Mouse (Mus musculus) urinary bladder, postnatal 4 days (tissue): ENCODE measurements around the gene Kdm2b.

ENCODE experiments used
- DNase-seq, 2 experiments: peaks; one replicate each; pipeline ENCODE4 v3.0.0; 2021 to 2022; ENCODE audit warnings: low spot score in 2 of 2

Gene Kdm2b

DNA sequence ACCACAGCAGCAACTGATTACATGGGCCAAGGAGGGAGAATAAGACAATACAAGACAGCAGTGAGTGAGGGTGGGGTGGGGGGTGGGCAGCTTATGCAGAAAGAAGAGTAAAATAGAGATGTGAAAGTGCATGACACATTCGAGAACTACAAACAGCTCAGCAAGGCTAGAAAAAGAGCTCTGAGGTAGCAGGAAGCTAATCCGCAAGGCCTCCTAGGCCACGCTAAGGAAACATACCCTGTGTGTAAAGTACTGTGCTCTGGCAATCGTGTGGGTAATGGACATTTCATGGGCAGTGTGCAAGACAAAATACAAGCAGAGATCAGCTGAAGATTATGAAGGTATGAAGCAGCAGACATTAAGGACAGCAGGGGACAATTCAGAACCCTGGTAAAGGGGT lies 94.8 kb downstream of the Kdm2b start:
- DNase-seq = no peak

DNA sequence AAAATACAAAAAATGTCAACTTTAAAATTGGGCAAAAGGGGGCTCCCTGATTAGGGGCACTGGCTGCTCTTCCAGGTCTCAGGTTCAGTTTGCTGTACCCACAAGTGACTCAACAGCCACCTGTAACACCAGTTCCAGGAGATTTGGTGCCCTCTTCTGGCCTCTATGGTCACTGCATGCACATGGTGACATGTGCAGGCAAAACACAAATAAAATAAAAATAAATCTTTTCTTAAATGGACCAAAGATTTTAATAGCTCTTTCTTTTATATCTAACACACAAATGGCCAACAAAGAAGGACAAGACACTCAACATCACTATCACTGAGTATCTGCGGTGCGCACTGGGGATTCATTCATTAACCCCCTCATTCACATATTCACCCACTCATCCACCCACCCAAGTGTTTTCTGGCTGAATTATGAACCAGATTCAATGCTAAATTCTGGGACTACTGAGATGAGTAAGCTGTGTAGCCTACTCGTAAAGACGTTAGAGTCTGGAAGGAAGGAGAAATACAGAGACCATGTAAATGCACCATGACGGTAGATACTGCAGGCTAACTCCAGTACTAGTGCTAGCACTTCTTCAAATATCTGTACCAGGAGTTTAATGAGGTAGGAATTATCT lies 95.5 kb downstream of the Kdm2b start:
- no peak for DNase-seq

DNA sequence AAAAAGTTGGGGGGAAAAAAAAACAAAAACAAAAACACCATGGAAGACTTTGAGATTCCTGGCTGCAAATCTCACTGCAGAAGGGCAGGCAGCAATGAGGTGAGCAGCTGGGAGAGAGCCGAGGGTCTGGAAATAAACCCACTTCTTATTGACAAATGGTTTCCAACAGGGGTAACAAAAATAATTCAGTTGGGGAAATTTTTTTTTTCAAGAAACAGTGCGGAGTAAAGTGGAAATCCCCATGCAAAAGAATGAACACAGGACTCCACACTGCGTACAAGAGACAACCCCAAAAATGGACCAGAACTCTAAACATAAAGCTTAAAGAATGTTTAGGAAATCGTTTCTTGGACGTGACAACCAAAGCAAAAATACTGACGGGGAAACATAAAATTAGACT lies 96.4 kb downstream of the Kdm2b start:
- no peak for DNase-seq

DNA sequence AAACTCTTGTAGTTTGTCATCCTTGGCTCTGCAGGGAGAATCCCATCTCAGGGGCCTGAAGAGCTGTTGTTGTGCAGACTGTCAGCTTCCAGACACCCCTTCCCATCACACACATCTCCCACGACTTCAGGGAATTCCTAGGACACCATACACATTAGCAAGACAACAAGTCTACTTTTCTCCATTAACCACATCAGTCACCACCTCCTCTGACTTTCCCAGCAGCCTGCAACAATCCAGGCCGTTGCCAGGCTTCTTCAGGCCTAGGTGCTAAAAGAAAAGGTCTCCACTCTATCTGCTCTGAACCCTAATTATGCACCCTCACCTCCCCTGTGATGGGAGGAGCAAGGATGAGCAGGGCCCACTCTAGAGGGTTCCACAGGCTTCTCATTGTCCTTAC lies 99.2 kb downstream of the Kdm2b start:
- DNase-seq = no peak

DNA sequence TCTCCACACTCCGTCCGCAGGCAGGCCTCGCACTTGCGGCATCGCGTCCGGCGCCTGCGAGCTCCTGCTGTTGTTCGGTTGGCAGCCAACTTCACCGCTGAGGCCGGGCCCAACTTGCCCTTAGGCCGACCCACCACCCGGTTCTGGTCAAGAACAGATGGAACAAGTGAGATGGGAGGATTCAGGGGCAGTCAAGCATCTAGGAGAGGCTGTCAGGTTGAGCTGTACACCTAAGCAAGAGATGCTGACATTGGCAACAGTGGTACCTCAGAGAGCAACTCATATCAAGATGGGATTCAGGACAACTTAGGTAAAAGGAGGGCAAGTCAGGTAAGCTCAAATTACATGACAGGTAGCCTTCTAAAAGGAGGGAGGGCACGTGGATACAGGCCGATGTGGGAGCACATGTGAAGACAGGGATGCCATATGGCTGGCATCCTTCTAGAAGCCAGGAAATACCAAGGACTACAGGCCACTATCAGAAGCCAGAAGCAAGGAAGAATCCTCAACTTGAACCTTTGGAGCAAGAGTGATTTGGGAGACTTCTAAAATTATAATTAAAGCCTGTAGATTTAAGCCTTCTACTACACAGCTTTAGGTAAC lies 100.9 kb downstream of the Kdm2b start:
- DNase-seq = no peak

DNA sequence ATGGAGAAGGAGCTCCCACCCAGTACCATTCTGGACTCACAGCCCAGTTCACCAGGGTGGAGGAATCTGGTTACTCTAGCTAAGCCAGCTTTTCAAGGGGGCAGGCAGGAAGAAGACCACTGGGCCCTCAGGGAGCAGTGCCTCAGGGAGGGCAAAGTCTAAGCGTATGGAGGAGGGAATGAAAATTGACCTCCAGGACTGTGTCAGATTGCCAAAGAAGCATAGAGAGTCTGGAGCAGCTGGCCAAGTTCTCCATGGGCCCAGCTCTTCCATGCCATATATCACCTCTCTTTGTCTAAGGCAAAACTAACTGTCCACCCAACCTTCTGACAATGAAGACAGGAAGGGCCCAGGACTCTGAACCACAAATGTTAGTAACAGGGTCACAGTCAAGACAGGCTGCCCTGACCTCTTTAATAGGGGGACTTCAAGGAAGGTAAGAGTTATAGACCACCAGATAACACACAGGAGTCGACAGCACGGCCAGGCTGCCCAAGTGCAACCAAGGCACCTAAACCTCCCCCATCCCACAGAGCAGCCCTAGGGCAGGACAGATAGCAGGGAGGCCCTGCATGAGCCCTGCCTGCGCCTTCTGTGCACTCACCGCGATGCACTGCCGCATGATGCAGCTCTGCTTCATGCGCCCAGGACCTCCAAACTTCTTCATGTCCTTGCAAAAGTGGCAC lies 101.6 kb downstream of the Kdm2b start:
- DNase-seq = no peak

DNA sequence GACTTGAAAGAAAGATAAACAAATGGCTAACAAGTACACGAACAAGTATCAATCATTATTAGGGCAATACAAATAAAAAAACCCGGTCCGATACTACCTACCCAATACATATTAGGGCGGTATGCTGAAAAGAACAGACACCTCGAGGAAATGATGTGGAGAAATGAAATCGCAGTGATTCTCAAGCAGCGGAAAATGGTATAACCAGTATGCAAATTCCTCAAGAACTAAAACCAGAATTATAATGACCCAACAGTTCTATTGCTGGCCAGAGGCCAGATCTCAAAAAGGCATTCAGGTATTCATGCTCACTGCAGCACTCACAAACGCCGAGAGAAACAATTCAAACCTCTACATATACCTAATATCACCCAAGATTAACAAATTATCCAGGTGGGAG lies 102.6 kb downstream of the Kdm2b start:
- no peak for DNase-seq

DNA sequence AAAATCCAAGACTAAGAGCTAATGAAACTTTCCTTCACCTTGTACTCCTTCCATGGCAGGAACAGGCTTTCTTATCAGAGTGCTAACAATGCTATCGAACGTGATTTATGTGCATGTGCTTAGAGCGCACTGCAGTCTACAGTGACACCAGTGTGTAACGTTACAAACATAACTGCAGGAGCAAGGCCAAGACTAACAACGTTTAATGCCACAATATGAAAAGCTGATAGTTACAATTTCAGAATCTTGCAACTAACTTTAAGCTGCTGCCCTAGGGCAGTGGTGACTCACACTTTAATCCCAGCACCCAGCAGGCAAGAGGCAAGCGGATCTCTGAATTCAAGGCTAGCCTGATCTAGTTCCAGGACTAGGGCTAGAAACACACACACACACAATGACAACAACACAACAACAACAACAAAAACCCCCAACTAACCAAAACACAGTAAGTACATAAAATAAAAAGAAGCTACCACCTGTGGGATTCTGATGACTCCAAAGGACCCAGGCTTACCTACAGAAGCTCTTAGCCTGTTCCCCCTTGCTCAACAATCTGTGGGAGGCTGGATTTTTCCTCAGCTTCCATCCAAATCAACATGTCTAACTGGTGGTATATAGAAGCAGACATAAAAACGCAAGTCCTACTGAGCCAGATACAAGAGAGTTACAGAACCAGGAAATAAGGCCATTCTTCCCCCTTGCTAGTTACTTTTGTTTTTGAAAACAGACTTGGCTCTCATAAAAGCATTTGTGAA lies 104.9 kb downstream of the Kdm2b start:
- no peak for DNase-seq

DNA sequence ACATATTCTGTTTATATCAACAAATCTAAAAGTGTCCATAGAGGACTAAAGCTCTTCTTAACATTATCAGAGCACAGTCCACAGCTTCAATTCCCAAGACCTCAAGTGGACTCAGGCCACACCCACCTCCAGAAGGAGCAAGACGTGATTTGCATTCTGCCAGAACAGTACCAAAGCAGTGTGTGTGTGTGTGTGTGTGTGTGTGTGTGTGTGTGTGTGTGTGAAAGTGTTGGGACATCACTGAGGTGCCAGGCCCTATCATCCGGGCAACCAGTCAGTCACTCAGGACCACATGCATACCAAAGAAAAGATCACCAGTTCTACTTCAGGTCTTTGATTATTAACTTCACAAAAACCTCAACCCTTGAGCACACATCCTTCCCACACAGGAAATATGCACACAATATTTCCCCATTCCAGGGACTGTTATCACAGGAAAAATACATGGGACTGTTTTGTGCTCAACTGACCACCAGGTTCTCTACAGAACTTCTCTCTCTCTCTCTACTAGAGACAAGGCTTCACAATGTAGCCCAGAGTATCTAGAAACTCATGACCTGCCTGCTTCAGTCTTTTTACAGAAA lies 105.9 kb downstream of the Kdm2b start:
- no peak for DNase-seq

DNA sequence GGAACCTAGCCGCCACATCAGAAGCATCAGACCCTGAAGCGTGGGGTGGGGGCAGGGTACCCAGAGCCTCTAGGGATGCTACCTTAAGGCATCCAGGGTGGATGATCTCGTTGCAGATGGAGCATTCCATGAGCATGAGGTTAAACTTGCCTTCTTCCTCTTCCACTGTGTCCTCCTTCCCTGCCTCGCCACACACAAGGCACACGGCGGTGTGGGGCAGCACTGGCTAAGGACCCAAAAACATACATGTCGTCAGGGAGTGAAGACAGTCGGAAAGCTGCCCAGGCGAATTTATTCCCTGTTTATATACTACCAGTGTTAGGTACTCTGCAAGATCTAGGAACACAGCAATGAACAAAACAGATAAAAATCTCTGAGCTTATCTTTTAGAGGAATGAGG lies 106.4 kb downstream of the Kdm2b start:
- DNase-seq = no peak

DNA sequence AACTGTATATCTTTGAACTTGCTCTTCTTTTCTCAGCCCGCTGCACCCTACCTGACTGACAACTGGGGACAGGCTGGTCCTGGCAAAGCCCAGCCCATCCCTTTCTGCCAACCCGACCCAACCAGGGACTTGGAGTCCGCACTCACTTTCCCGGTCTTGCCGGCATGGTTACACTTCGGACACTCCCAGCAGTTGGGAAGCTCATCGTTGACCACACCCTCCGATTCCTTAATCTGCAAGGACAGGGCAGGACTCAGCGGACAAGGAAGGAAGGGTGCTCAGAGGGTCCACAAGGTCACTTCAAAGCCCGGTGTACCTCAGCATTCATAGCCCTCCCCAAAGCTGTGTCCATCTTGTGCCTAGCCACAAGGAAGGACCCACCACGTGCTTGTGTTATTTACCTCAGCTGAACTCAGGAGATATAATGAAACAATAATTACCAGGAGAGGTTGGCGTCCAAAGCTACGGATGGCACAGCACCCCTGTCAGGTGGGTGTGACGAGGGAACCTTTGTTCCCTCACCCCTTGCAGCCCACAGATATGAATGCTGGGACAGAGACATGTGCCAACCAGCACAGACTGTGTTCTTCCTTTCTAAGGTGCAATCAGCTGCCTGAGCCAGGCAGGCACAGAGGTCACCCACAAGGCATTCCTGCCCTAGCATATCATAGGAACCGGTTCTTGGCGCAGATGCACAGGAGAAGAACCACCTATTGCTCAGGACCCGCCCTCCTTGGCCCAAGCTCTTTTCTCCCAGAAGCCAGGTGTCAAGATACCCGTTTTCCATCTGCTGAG lies 107.2 kb downstream of the Kdm2b start:
- peak in 1 of 2 experiments; percentile 58 for DNase-seq

DNA sequence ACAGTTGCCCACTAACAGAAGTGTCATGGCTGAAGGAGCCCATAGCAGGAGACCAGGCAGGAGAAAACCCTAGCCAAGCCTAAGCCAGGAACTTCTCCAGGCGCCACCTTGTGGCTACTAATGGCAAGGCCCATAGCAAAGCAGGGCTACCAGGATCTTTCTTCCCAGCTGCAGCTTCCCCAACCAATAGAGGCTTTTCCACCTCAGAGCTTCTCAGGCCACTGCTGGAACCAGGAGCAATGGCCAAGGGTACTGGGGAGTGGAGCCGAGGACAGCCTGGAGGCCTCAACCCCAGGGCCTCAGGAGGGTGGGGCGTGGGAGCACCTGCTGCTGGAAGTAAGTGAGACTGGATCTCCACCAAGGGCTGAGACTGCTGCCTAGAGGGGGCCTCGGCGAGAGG lies 108.3 kb downstream of the Kdm2b start:
- DNase-seq = peak; percentile 53 to 65

DNA sequence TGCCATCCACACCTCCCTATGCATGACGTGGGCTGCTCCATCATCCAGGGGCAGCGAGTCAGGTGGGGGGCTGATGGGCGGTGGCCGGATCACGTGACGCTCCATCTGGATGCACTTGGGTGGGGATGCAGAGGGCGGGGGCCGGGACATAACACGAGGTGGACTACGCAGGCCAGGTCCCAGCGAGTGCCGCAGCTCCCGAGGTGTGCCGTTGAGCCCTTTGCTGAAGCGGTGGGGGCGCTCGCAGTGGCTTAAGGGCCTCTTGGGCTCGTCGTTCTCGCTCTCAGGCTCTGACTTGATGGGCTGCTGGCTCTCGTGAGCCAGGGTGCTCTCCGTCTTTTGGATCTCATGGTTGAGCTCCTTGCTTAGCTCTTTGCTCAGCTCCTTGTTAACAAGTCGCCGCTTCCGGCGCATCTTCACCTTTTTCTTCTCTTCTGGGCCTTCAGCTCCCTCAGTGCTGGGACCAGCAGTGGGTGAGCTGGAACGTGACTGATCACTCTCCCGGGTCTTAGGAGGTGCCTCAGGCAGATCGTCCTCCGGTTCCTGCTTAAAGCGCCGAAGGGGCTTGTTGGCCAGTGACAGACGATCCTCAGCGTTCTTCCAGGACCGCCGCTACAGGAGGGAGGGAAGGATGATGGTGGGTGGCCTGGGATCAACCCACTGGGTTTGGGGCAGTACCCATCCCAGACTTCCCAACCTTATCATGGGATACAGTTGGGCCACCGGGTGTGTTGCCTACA lies 109.2 kb downstream of the Kdm2b start:
- DNase-seq = peak in 1 of 2 experiments; percentile 56

DNA sequence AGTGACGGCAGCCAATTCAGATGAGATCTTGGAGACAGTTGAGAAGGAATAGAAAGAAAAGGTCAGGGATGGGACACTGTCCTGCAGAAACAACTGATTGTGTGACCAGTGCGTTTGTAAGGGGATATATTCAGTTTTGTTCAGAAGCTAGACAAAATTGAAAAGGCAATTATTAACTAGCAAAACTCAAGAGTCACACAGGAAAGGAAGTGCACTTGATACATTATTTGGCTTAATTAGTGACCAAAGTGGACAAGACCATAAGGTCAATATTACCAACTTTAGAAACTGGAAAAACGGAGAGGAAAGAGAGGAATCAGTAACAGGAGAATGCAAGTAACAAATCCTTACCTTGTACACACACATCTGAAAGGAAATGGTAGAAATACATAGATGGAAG lies 113.0 kb downstream of the Kdm2b start:
- DNase-seq = no peak

DNA sequence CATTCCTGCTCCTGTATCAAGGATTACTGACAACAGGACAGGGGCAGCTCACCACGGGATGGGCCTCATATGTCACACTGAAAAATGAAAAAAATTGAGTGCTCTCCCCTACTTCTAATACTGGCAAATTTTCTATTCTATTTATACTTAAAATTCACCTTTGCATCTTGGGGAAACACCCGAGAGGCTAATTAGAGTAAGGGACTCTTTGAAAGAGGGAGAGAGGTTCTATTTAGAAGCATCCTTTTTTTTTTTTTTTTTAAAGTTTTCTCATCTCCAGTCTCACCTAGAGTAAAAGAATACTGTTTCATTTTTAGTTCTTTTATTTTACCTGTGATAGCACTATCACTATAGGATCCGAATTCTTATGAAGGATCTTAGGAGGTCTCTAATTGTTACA lies 115.3 kb downstream of the Kdm2b start:
- DNase-seq = no peak

DNA sequence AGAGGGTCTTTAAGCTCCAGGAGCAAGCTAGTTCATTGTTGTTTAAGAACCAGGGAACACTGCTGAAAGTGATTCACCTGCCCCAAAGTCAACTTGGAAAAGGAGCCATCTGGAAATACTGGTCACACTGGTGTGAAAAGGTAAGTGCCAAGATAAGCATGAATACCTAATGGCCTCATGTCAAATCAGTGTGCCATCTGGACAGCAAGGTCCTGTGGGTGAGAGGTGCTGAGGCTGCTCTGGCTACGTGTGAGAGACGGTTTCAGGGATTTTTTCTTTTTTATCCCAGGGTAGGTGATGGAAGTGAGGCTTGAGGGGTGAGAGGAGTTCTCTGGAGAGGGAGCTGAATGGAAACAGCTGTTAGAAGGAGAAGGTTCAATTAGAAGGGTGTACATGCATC lies 116.0 kb downstream of the Kdm2b start:
- DNase-seq = no peak

DNA sequence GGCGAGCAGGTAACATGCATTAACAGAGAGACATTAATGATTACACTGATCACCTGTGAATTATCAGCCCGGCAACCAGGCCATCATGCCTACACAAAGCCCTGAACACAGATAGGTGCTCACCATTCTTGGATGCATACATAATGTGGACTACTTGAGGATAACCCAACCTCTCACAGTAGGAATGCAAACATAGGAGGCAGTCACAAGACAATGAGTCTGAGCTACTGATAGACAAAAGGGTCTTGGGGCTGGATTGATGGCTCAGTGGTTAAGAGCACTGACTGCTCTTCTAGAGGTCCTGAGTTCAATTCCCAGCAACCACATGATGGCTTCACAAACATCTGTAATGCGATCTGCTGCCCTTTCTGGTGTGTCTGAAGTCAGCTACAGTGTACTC lies 117.0 kb downstream of the Kdm2b start:
- no peak for DNase-seq

DNA sequence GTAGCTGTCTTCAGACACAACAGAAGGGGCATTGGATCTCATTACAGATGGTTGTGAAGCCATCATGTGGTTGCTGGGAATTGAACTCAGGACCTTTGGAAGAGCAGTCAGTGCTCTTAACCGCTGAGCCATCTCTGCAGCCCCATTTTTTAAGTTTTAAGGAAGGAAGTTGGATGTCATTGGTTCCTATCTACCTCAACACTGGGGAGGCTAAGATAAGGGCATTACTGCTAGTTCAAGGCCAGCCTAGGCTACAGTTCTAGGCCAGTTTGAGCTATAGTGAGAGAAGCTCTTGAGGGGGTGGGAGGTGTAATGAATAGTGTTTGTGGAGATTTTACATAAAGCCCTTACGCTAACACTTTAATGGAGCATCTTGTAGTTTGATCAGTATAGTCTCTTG lies 126.6 kb downstream of the Kdm2b start:
- no peak for DNase-seq

DNA sequence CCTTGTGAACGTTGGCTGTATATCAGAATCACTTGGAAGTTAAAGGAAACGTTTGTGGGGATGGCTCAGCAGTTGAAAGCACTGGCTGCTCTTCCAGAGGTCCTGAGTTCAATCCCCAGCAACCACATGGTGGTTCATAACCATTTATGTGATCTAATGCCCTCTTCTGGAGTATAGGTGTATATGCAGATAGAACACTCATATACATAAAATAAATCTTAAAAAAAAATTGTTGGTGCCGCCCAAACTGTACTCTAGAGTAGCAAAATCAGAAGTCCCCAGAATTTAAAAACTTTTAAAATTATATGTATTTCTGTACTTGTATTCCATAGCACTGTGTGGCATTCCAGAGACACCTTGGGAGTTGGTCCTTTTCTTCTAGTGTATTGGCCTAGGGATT lies 133.8 kb downstream of the Kdm2b start:
- DNase-seq = no peak

DNA sequence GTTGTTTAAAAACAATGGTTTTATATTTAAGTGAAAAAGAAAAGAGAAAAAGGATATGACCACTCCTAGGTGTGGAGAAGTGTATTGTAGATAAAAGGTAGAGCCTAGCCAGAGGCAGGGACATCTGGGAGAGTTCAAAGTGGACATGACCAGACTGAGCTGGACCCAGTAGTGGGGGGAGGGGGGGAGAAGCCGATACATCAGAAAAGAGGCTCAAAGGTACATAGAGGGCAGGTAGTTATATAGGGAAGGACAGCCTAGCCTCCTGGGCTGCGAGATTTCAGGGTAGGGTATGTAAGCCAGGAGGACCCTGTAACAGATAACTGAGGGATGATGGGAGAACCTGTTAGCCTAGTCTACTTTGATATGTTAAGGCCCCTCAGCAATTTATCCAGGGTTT lies 137.0 kb downstream of the Kdm2b start:
- no peak for DNase-seq
